Mouse (Mus musculus): ENCODE results near the gene Tmem198.

Gene Tmem198

GRCm38 (mm10) chr1:75512550-75512949, 33.2 kb downstream of the Tmem198 start:
- CTCF ChIA-PET = no interaction called here

GRCm38 (mm10) chr1:75516703-75517380, 37.5 kb downstream of the Tmem198 start:
- CTCF ChIA-PET = no interaction called here

GRCm38 (mm10) chr1:75517984-75518383, 38.7 kb downstream of the Tmem198 start:
- CTCF ChIA-PET = no interaction called here

- CTCF ChIA-PET = no interaction called here
These were observed 39.1 kb downstream of the Tmem198 start for GRCm38 (mm10) chr1:75518427-75518826.

GRCm38 (mm10) chr1:75519576-75519975, 40.2 kb downstream of the Tmem198 start:
- CTCF ChIA-PET = interaction anchor here (1.5 kb wide), 1 partner anchor 41 kb away, joined by 7 read pairs; the partner anchor contains the start of genes Chpf and Tmem198

GRCm38 (mm10) chr1:75521321-75522031, 42.1 kb downstream of the Tmem198 start, which contains the start of gene Stk11ip:
Gene Stk11ip (plus strand): TSS chr1:75521529.
- CTCF ChIA-PET = interaction anchor here (0.6 to 1.5 kb wide), 5 partner anchors 9 to 47 kb away, joined by 3 to 7 read pairs (median 4); partner anchors contain the start of genes Chpf and Tmem198

- CTCF ChIA-PET = interaction anchor here (0.6 to 1.1 kb wide), 3 partner anchors 34 to 847 kb away, joined by 3 to 6 read pairs (median 4); no protein-coding TSS in a partner anchor
These were observed 45.3 kb downstream of the Tmem198 start for GRCm38 (mm10) chr1:75524679-75525078.

GRCm38 (mm10) chr1:75530546-75530945, 51.2 kb downstream of the Tmem198 start:
- CTCF ChIA-PET = interaction anchor here (0.6 kb wide), 1 partner anchor 10 kb away, joined by 4 read pairs; no protein-coding TSS in a partner anchor

- CTCF ChIA-PET = no interaction called here
These were observed 53.2 kb downstream of the Tmem198 start for GRCm38 (mm10) chr1:75532280-75533172.

- CTCF ChIA-PET = no interaction called here
These were observed 54.3 kb downstream of the Tmem198 start for GRCm38 (mm10) chr1:75533325-75534252.
